Mouse (Mus musculus) stomach, postnatal 0 days (tissue): ENCODE data around the gene Dnajc30. TPM values are rescaled to one million over a fixed set of nuclear protein-coding genes. Genes with fewer than 3 reads are reported as not detected.

ENCODE experiments used
- ATAC-seq: fragments of 200-750 bp; cut with Nextera tagmentation; 2 replicates; pipeline ENCODE4 v1.8.0; 2017; ENCODE audit not compliant: low FRiP score, low TSS enrichment
- DNase-seq: peaks from one replicate; pipeline ENCODE4 v3.0.0-alpha.2; 2016; ENCODE audit warnings: low spot score
- H3K27ac ChIP-seq: fragments of 300-500 bp; sonication (generic); replicated peaks from 2 replicates; pipeline ENCODE4 v1.5.1; 2014; ENCODE audit warnings: mild to moderate bottlenecking, control low read depth
- H3K27me3 ChIP-seq: fragments of 300-500 bp; sonication (generic); 2 replicates; pipeline ENCODE4 v1.6.1; 2014; ENCODE audit warnings: low read length; ENCODE audit not compliant: control insufficient read depth, insufficient read depth
- H3K36me3 ChIP-seq: fragments of 300-500 bp; sonication (generic); 2 replicates; pipeline ENCODE4 v1.6.1; 2014; ENCODE audit warnings: low read length, mixed read lengths; ENCODE audit not compliant: control insufficient read depth, insufficient read depth
- H3K4me1 ChIP-seq: fragments of 300-500 bp; sonication (generic); replicated peaks from 2 replicates; pipeline ENCODE4 v1.6.1; 2014; ENCODE audit warnings: antibody characterized with exemption; ENCODE audit not compliant: control insufficient read depth, insufficient read depth
- H3K4me2 ChIP-seq: fragments of 300-500 bp; sonication (generic); replicated peaks from 2 replicates; pipeline ENCODE4 v1.6.1; 2014; ENCODE audit warnings: low read depth, mild to moderate bottlenecking, control low read depth, moderate library complexity
- H3K4me3 ChIP-seq: fragments of 300-500 bp; sonication (generic); 2 replicates; pipeline ENCODE4 v1.5.1; 2014; ENCODE audit warnings: low read depth, low read length, control low read depth
- H3K9ac ChIP-seq: fragments of 300-500 bp; sonication (generic); 2 replicates; pipeline ENCODE4 v1.6.1; 2014; ENCODE audit warnings: mild to moderate bottlenecking, low read length, control low read depth, mixed read lengths
- H3K9me3 ChIP-seq: fragments of 300-500 bp; sonication (generic); 2 replicates; pipeline ENCODE4 v1.6.1; 2016; ENCODE audit warnings: low read length; ENCODE audit not compliant: control insufficient read depth
- CTCF ChIP-seq: IDR thresholded peaks from 2 replicates; pipeline ENCODE4 v1.5.1; 2016; ENCODE audit warnings: antibody characterized with exemption, low read depth, mild to moderate bottlenecking, moderate library complexity
- EP300 ChIP-seq: optimal IDR thresholded peaks from 2 replicates; pipeline ENCODE3; 2016; ENCODE audit warnings: antibody characterized with exemption
- WGBS: fragments of 180-500 bp; shearing (Covaris S2); extraction: QIAGEN DNeasy Blood & Tissue Kit; methylation state at CpG from one replicate; pipeline ENCODE4 v1.1.7; 2014; 5-methylcytosine and 5-hydroxymethylcytosine counted together
- polyA plus RNA-seq: library from polyadenylated mRNA; unstranded; fragments of >200 nt; fragmentation: Nextera tagmentation; extraction: Ambion mirVana; gene quantifications from 2 replicates; pipeline ENCODE4 v1.2.1, GENCODE M21; 2015

The Dnajc30 gene
- polyA plus RNA-seq, 1 experiment from 2014 or later: 24.3 TPM

DNA sequence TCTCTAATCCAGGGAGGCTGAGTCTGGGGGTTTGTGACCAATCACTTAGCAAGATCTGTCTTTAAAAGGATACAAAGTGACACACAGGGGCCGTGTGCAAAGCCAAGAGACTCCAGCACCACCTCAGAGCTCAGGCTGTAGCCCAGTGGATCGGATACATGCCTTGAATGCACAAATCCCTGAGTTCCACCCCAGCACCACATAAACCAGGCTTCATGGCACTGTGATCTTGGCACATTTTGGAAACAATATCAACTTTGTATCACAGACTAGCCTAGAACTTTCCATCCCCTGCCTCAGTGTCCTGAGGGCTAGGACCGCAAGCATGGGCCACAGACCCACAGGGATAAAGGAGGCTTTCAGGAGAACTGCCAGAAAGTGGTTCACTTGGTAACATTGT is 2.0 kb downstream of the Dnajc30 start:
- ATAC-seq: no peak
- Histone ChIP-seq H3K36me3 (no peaks in the 10 kb centered on the region), H3K4me3 (no peak overlapping the region), H3K4me1 (no peaks in the 10 kb centered on the region), H3K4me2 (no peak overlapping the region), H3K27ac (no peak overlapping the region), H3K9me3 (no peaks in the 10 kb centered on the region), H3K9ac (no peak overlapping the region), H3K27me3 (no peaks in the 10 kb centered on the region)
- 95% methylated on average over 3 of the region's 3 CpGs for WGBS
- no peak for DNase-seq
- TF ChIP-seq EP300: no peak
- no peak for TF ChIP-seq CTCF

DNA sequence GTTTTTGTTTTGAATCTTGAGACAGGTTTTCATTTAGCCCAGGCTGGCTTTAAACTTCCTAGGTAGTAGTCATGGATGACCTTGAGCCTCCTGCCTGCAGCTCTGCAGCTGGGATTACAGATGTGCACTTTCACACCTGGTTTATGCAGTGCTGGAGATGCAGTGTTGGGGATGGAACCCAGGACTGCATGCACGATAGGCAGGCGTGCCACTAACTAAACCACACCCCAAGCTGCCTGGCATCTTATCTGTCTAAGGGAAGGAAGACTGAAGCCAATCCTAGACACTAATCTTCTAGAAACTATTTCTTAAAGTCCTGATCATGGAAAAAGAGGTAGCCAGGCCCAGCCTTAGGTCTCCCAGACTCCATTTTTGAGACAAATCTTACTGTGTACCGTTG is 6.4 kb downstream of the Dnajc30 start:
- no peak overlapping the region for H3K27ac ChIP-seq
- no peaks in the 10 kb centered on the region for H3K9me3 ChIP-seq
- no peaks in the 10 kb centered on the region for H3K4me1 ChIP-seq
- no peak overlapping the region for H3K4me3 ChIP-seq
- no peaks in the 10 kb centered on the region for H3K36me3 ChIP-seq
- DNase-seq: no peak
- H3K9ac ChIP-seq: no peak overlapping the region
- no peak for ATAC-seq
- TF ChIP-seq EP300 (no peak), CTCF (no peak)
- H3K27me3 ChIP-seq: no peaks in the 10 kb centered on the region
- H3K4me2 ChIP-seq: no peak overlapping the region
- WGBS: 79% methylated on average over 3 of the region's 3 CpGs

DNA sequence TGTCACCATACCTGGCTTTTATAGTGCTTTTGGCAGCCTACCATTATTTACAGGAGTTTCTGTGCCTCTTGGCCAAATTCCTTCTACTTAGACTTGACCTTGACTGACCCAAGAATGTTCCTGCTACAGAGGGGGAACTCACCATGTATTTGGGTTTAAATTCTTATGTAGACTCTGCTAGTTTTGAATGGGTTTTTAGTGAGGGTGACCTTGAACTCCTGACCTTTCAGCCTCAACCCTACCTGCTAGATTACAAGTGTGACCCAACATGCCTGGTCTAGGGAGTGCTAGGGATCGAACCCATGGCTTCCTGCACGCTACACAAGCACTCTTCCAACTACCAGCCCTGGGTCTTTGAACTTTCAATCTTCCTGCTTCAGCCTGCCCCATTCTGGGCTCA is 8.1 kb downstream of the Dnajc30 start:
- Histone ChIP-seq H3K4me3 (no peak overlapping the region), H3K27ac (no peak overlapping the region), H3K9ac (no peak overlapping the region), H3K4me1 (no peaks in the 10 kb centered on the region), H3K27me3 (no peaks in the 10 kb centered on the region), H3K4me2 (no peak overlapping the region), H3K36me3 (no peaks in the 10 kb centered on the region), H3K9me3 (no peaks in the 10 kb centered on the region)
- ATAC-seq (no peak), DNase-seq (no peak)
- 95% methylated on average over 2 of the region's 2 CpGs for WGBS
- TF ChIP-seq CTCF (no peak), EP300 (no peak)

DNA sequence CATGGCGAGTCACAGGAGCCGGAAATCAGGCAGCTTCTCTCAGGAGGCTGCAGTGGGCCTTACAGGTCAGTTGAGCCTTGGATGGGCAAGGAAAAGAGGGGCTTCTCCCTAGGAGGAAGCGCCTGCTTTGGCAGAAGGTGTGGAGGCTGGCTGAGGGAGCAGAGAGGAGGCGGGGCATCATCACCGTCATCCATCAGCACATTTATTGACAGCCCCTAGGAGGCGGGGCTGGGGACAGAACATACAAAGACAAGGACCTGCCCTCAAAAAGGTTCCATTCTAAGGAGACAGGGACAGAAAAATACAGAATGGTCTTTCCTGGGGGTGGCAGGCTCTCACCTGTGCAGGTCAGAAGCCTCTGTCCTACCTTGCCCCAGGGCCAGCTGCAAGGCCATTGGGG is 8.7 kb downstream of the Dnajc30 start:
- Histone ChIP-seq H3K27me3 (no peaks in the 10 kb centered on the region), H3K9me3 (no peaks in the 10 kb centered on the region), H3K4me2 (no peak overlapping the region), H3K36me3 (no peaks in the 10 kb centered on the region), H3K4me1 (no peaks in the 10 kb centered on the region), H3K27ac (no peak overlapping the region), H3K9ac (no peak overlapping the region), H3K4me3 (no peak overlapping the region)
- WGBS: 71% methylated on average over 6 of the region's 6 CpGs
- TF ChIP-seq EP300: no peak
- no peak for DNase-seq
- ATAC-seq: no peak

DNA sequence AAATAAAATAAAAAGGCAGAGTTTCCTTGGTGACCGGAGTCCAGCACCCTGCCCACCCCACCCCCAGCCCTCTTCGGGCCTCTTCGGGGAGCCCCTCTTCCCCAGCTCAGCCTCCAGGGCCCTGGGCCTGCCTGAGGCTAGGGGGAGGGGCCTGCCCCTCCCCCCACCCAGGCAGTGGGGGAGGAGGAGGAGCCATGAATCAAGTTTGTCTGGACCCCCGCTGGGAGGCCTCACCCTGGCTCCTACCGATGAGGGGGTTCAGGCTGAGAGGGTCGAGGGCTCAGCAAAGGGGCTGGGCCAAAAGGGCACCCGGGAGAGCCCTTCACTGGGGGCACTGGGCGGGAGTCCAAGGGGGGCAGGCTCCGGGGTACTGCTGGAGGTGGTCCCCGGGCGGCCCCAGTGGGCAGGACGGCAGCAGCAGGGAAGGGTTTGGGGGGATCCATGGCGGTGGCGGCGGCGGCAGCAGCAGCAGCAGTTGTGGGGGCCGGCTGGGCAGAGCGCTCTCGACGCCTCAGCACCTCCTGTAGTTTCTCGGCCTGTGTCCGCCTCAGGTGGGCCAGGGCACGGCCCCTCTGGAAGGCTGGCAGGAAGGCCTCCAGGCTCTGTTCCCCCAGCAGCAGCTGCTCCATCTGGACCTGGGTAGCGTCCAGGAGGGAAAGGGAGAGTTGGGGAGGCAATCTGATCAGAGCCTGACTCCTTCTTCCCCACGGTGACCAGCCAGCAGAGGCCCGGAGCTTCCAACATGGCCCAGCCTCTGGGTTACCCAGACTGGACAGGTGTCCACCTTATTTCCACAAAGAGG is 9.5 kb downstream of the Dnajc30 start:
- H3K27ac ChIP-seq: no peak overlapping the region
- 34% methylated on average over 18 of the region's 26 CpGs for WGBS
- no peak for DNase-seq
- ATAC-seq: no peak
- H3K9me3 ChIP-seq: no peaks in the 10 kb centered on the region
- no peak for TF ChIP-seq CTCF
- no peak for TF ChIP-seq EP300
- H3K36me3 ChIP-seq: no peaks in the 10 kb centered on the region
- H3K27me3 ChIP-seq: no peaks in the 10 kb centered on the region
- no peak overlapping the region for H3K4me2 ChIP-seq
- no peak overlapping the region for H3K4me3 ChIP-seq
- peak overlapping the region; percentile 2; the same call in 1 of the 2 replicates for H3K9ac ChIP-seq
- H3K4me1 ChIP-seq: no peaks in the 10 kb centered on the region

DNA sequence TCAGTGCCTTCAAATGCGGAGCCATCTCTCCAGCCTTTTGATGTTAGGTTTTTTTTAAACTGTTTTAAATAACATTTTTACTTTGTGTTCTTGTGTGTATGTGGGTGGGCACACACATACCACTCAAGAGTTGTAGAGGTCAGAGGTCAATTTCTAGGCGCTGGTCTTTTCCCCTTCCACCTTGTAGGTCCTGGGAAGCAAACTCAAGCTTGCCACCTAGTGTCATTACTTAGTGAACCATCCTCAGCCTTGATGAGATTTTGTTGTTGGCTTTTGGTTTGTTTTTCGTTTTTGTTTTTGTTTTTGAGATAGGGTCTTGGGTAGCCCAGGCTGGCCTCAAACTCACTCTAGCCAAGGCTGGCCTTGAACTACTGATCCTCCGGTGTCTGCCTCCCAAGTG is 11.7 kb downstream of the Dnajc30 start:
- no peak for DNase-seq
- no peaks in the 10 kb centered on the region for H3K27me3 ChIP-seq
- no peak overlapping the region for H3K4me2 ChIP-seq
- H3K27ac ChIP-seq: no peak overlapping the region
- TF ChIP-seq CTCF: peak; percentile 42
- no peak for TF ChIP-seq EP300
- no peak for ATAC-seq
- no peaks in the 10 kb centered on the region for H3K4me1 ChIP-seq
- 61% methylated on average over 4 of the region's 4 CpGs for WGBS
- H3K4me3 ChIP-seq: no peak overlapping the region
- no peak overlapping the region for H3K9ac ChIP-seq
- no peaks in the 10 kb centered on the region for H3K36me3 ChIP-seq
- no peaks in the 10 kb centered on the region for H3K9me3 ChIP-seq
